Mouse (Mus musculus) CH12.LX (cell line): ENCODE data around the gene Mon1a. TPM values are rescaled to one million over a fixed set of nuclear protein-coding genes. Genes with fewer than 3 reads are reported as not detected.

Experiments used
- DNase-seq: peaks from one replicate; pipeline ENCODE4 v3.0.0-alpha.2; 2013; ENCODE audit errors: extremely low read depth
- H3K27ac ChIP-seq: 2 replicates; pipeline ENCODE4 v1.5.1; 2012; ENCODE audit warnings: low read depth, mild to moderate bottlenecking, control low read depth, moderate library complexity; ENCODE audit not compliant: insufficient read depth
- H3K27me3 ChIP-seq: replicated peaks from 2 replicates; pipeline ENCODE3; 2012; ENCODE audit warnings: inconsistent platforms
- H3K36me3 ChIP-seq, 2 experiments: replicated peaks in 1 of 2; 2 replicates each; pipeline versions ENCODE3 to v1.6.1; 2012; ENCODE audit warnings: inconsistent platforms in 1 of 2, low read length in 1 of 2, mild to moderate bottlenecking in 1 of 2, mixed read lengths in 1 of 2, moderate library complexity in 1 of 2; ENCODE audit not compliant: control insufficient read depth in 1 of 2, insufficient read depth in 1 of 2
- H3K4me1 ChIP-seq, 2 experiments: 2 replicates each; pipeline ENCODE4 v1.6.1; 2012; ENCODE audit warnings: inconsistent platforms in 1 of 2, moderate library complexity in 1 of 2; ENCODE audit not compliant: insufficient read depth in 2 of 2, control insufficient read depth in 1 of 2
- H3K4me2 ChIP-seq: 2 replicates; pipeline ENCODE4 v1.6.1; 2012; ENCODE audit warnings: low read depth, mild to moderate bottlenecking, control low read depth; ENCODE audit not compliant: poor library complexity, insufficient read depth, severe bottlenecking
- H3K4me3 ChIP-seq, 3 experiments: fragments of 150-350 bp in 1 of 3; sonication (generic) in 1 of 3; replicated peaks in 1 of 3; 2 replicates each; pipeline versions ENCODE3 to v1.5.1; 2011 to 2012; ENCODE audit warnings: low read depth in 2 of 3, low read length in 2 of 3, mild to moderate bottlenecking in 2 of 3, moderate library complexity in 2 of 3, control low read depth in 1 of 3, improper control_type of control experiment in 1 of 3, inconsistent platforms in 1 of 3, mixed read lengths in 1 of 3; ENCODE audit not compliant: poor library complexity in 1 of 3
- H3K79me2 ChIP-seq: replicated peaks from 2 replicates; pipeline ENCODE4 v1.6.1; 2012; ENCODE audit warnings: mild to moderate bottlenecking, moderate library complexity; ENCODE audit not compliant: control insufficient read depth, poor library complexity, insufficient read depth, severe bottlenecking; ENCODE audit errors: extremely low read depth
- H3K9ac ChIP-seq: 2 replicates; pipeline ENCODE4 v1.6.1; 2012; ENCODE audit warnings: low read depth, mild to moderate bottlenecking, control low read depth, moderate library complexity; ENCODE audit not compliant: insufficient read depth
- H3K9me3 ChIP-seq: replicated peaks from 2 replicates; pipeline ENCODE3; 2012; ENCODE audit warnings: low read length, inconsistent platforms, mixed read lengths
- BHLHE40 ChIP-seq: IDR thresholded peaks from 2 replicates; pipeline ENCODE4 v1.6.1; 2011; ENCODE audit warnings: mild to moderate bottlenecking, low read depth, low read length, improper control_type of control experiment
- ELF1 ChIP-seq: IDR thresholded peaks from 2 replicates; pipeline ENCODE4 v1.6.1; 2014; ENCODE audit warnings: low read depth, mild to moderate bottlenecking, inconsistent platforms, low read length, improper control_type of control experiment
- ETS1 ChIP-seq: conservative IDR thresholded peaks from 2 replicates; pipeline ENCODE4 v1.6.1; 2012; ENCODE audit warnings: low read depth, mild to moderate bottlenecking, inconsistent platforms, low read length, improper control_type of control experiment, moderate library complexity
- HCFC1 ChIP-seq: IDR thresholded peaks from 2 replicates; pipeline ENCODE4 v1.6.1; 2012; ENCODE audit warnings: low read depth, mild to moderate bottlenecking, inconsistent platforms, low read length, improper control_type of control experiment
- KAT2A ChIP-seq: IDR thresholded peaks from 2 replicates; pipeline ENCODE4 v1.6.1; 2012; ENCODE audit warnings: low read length, improper control_type of control experiment, inconsistent platforms; ENCODE audit not compliant: insufficient replicate concordance
- MAFK ChIP-seq: IDR thresholded peaks from 2 replicates; pipeline ENCODE4 v1.6.1; 2011; ENCODE audit warnings: low read length, improper control_type of control experiment; ENCODE audit not compliant: insufficient replicate concordance
- MAX ChIP-seq: IDR thresholded peaks from 2 replicates; pipeline ENCODE4 v1.6.1; 2011; ENCODE audit warnings: low read length, improper control_type of control experiment
- MAZ ChIP-seq: IDR thresholded peaks from 2 replicates; pipeline ENCODE4 v1.6.1; 2012; ENCODE audit warnings: low read depth, mild to moderate bottlenecking, inconsistent platforms, low read length, improper control_type of control experiment, moderate library complexity
- MEF2A ChIP-seq: IDR thresholded peaks from 2 replicates; pipeline ENCODE4 v1.6.1; 2014; ENCODE audit warnings: low read depth, mild to moderate bottlenecking, inconsistent platforms, low read length, improper control_type of control experiment, borderline replicate concordance
- NRF1 ChIP-seq: IDR thresholded peaks from 2 replicates; pipeline ENCODE4 v1.6.1; 2014; ENCODE audit warnings: low read depth, mild to moderate bottlenecking, inconsistent platforms, low read length, improper control_type of control experiment, moderate library complexity
- PAX5 ChIP-seq: IDR thresholded peaks from 2 replicates; pipeline ENCODE4 v1.6.1; 2012; ENCODE audit warnings: low read length, inconsistent platforms, mixed read lengths
- POLR2A ChIP-seq: IDR thresholded peaks from 2 replicates; pipeline ENCODE4 v1.6.1; 2011; ENCODE audit warnings: low read depth, mild to moderate bottlenecking, improper control_type of control experiment, low read length
- POLR2AphosphoS2 ChIP-seq: IDR thresholded peaks from 2 replicates; pipeline ENCODE4 v1.6.1; 2011; ENCODE audit warnings: low read depth, low read length, improper control_type of control experiment
- RAD21 ChIP-seq: IDR thresholded peaks from 2 replicates; pipeline ENCODE4 v1.6.1; 2011; ENCODE audit warnings: low read depth, mild to moderate bottlenecking, low read length, improper control_type of control experiment, moderate library complexity
- RCOR1 ChIP-seq: conservative IDR thresholded peaks from 2 replicates; pipeline ENCODE4 v1.6.1; 2012; ENCODE audit warnings: low read depth, mild to moderate bottlenecking, inconsistent platforms, low read length, improper control_type of control experiment
- SIN3A ChIP-seq: IDR thresholded peaks from 2 replicates; pipeline ENCODE4 v1.6.1; 2012; ENCODE audit warnings: low read length, improper control_type of control experiment, inconsistent platforms
- TBP ChIP-seq: conservative IDR thresholded peaks from 2 replicates; pipeline ENCODE4 v1.6.1; 2011; ENCODE audit warnings: low read depth, low read length, improper control_type of control experiment
- TCF12 ChIP-seq: IDR thresholded peaks from 2 replicates; pipeline ENCODE4 v1.6.1; 2014; ENCODE audit warnings: low read depth, mild to moderate bottlenecking, inconsistent platforms, low read length, improper control_type of control experiment
- USF1 ChIP-seq: IDR thresholded peaks from 2 replicates; pipeline ENCODE4 v1.6.1; 2014; ENCODE audit warnings: low read depth, mild to moderate bottlenecking, inconsistent platforms, low read length, improper control_type of control experiment
- ZC3H11A ChIP-seq: IDR thresholded peaks from 2 replicates; pipeline ENCODE4 v1.6.1; 2012; ENCODE audit warnings: low read depth, mild to moderate bottlenecking, inconsistent platforms, low read length, improper control_type of control experiment
- ZMIZ1 ChIP-seq: IDR thresholded peaks from 2 replicates; pipeline ENCODE4 v1.6.1; 2012; ENCODE audit warnings: low read depth, mild to moderate bottlenecking, inconsistent platforms, low read length, improper control_type of control experiment
- dilution Hi-C: fragments of 300-500 bp; cut with MboI; formaldehyde crosslinking; loops from 2 replicates; pipeline ENCODE4 v1.14.3; 2020; ENCODE audit warnings: low sequenced_read_pairs; ENCODE audit not compliant: extremely low pct_unique_long_range_greater_than_20kb, extremely low pct_ligation_motif_present
- in situ Hi-C: fragments of 300-500 bp; cut with MboI; formaldehyde crosslinking; loops from 3 replicates; pipeline ENCODE4 v1.14.3; 2019; ENCODE audit warnings: low sequenced_read_pairs, low pct_ligation_motif_present, low pct_unique_long_range_greater_than_20kb, mixed read lengths
- polyA plus RNA-seq: library from polyadenylated mRNA; unstranded; fragments of >175 nt; gene quantifications from 2 replicates; pipeline ENCODE4 v1.2.1, GENCODE M21; 2012; ENCODE audit warnings: low read depth; ENCODE audit not compliant: insufficient read length
- total RNA-seq, 2 experiments: library from RNA; depleted of rRNA; stranded (reverse); fragments of 300-350 nt in 1 of 2; fragments of >200 nt in 1 of 2; gene quantifications; 2 replicates each; pipeline ENCODE4 v1.2.3; 2012 to 2014

Gene Mon1a
- total and polyA plus RNA-seq, 3 experiments: 13.6 to 19.5 (median 15.3) TPM

GRCm38 (mm10) chr9:107935790-107936214 lies 47.9 kb downstream of the Mon1a start:
- in situ Hi-C loops (no loop called here), dilution Hi-C loops (no loop called here)
- Histone ChIP-seq H3K27me3 (peaks cover 97% of the 10 kb centered on the region), H3K9me3 (no peaks in the 10 kb centered on the region), H3K36me3 (no peaks in the 10 kb centered on the region), H3K4me3 (no peak overlapping the region), H3K4me2 (peak overlapping the region; percentile 47), H3K9ac (no peak overlapping the region), H3K27ac (no peak overlapping the region), H3K4me1 (peaks cover 6 to 14% of the 10 kb centered on the region in 2 experiments), H3K79me2 (no peaks in the 10 kb centered on the region)
- TF ChIP-seq KAT2A (no peak), RCOR1 (no peak), TBP (no peak), NRF1 (no peak), POLR2AphosphoS2 (no peak), USF1 (no peak), POLR2A (no peak)
- no peak for DNase-seq

DNA sequence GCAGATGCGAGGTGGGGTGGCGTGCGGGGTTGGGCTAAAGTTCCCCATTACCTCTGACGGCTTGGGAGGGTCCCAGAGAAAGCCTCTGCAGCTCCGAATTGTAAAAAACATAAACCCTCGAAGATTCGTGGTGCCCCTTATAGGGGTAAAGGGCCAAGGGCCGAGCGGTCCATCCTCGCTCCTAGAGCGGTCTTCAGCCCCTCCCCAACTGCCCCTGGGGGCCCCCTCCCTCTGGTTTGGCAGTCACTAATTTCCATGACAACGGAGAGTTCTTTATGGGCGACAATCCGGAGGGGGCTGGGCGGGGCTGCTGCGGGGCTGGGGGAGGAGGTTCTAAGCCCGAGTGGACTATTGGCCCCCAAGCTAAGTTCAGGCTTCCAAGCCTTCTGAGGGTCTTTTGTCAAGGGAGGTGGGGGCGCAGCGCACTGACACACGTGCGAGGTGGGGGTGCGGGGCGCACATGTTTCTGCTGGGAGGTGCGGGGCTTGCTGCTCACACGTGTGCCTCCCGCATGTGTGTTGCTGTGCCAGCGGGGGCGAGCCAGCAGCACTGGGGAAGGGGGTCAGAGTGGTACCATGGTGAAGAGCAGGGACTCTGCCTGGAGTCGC lies 48.4 kb downstream of the Mon1a start:
- no peaks in the 10 kb centered on the region for H3K36me3 ChIP-seq
- no peak for TF ChIP-seq SIN3A
- no peak for TF ChIP-seq MEF2A
- TF ChIP-seq RAD21: no peak
- no peak for TF ChIP-seq ZMIZ1
- no peak for TF ChIP-seq KAT2A
- TF ChIP-seq ETS1: no peak
- TF ChIP-seq PAX5: no peak
- TF ChIP-seq HCFC1: no peak
- no peak for TF ChIP-seq POLR2AphosphoS2
- TF ChIP-seq NRF1: no peak
- TF ChIP-seq ELF1: no peak
- no peak for TF ChIP-seq TCF12
- no peak for TF ChIP-seq BHLHE40
- no peak for TF ChIP-seq MAX
- no peak for TF ChIP-seq RCOR1
- TF ChIP-seq MAFK: no peak
- TF ChIP-seq ZC3H11A: no peak
- TF ChIP-seq MAZ: no peak
- peak overlapping the region; percentile 47; the same call in 1 of the 2 replicates for H3K4me2 ChIP-seq
- dilution Hi-C loops: no loop called here
- no peak overlapping the region for H3K27ac ChIP-seq
- no peak overlapping the region for H3K9ac ChIP-seq
- H3K4me1 ChIP-seq: peaks cover 6 to 16% of the 10 kb centered on the region in 2 experiments
- H3K79me2 ChIP-seq: no peaks in the 10 kb centered on the region
- H3K27me3 ChIP-seq: peaks cover 97% of the 10 kb centered on the region
- no peaks in the 10 kb centered on the region for H3K9me3 ChIP-seq
- no peak for DNase-seq
- no peak overlapping the region for H3K4me3 ChIP-seq
- in situ Hi-C loops: no loop called here
